Mouse (Mus musculus) lung, embryonic 16.5 days (tissue): ENCODE results near the gene Dohh. TPM values are rescaled to one million over a fixed set of nuclear protein-coding genes. Genes with fewer than 3 reads are reported as not detected.

Source experiments
- ATAC-seq: fragments of 200-750 bp; cut with Nextera tagmentation; 2 replicates; pipeline ENCODE4 v1.8.0; 2017; ENCODE audit warnings: low read depth, mild to moderate bottlenecking, moderate library complexity
- H3K27ac ChIP-seq: fragments of 300-500 bp; sonication (generic); 2 replicates; pipeline ENCODE4 v1.5.1; 2014; ENCODE audit warnings: mild to moderate bottlenecking, control low read depth, low read length
- H3K27me3 ChIP-seq: fragments of 300-500 bp; sonication (generic); 2 replicates; pipeline ENCODE4 v1.6.1; 2014; ENCODE audit warnings: low read depth, low read length, mixed read lengths; ENCODE audit not compliant: control insufficient read depth, insufficient read depth
- H3K36me3 ChIP-seq: fragments of 300-500 bp; sonication (generic); 2 replicates; pipeline ENCODE4 v1.6.1; 2014; ENCODE audit warnings: low read length; ENCODE audit not compliant: control insufficient read depth, insufficient read depth
- H3K4me1 ChIP-seq: fragments of 300-500 bp; sonication (generic); replicated peaks from 2 replicates; pipeline ENCODE4 v1.6.1; 2014; ENCODE audit warnings: low read length, mixed read lengths; ENCODE audit not compliant: control insufficient read depth, insufficient read depth
- H3K4me2 ChIP-seq: fragments of 300-500 bp; sonication (generic); 2 replicates; pipeline ENCODE4 v1.6.1; 2014; ENCODE audit warnings: low read depth, low read length, control low read depth
- H3K4me3 ChIP-seq: fragments of 300-500 bp; sonication (generic); 2 replicates; pipeline ENCODE4 v1.5.1; 2014; ENCODE audit warnings: mild to moderate bottlenecking, low read length, control low read depth
- H3K9ac ChIP-seq: fragments of 300-500 bp; sonication (generic); 2 replicates; pipeline ENCODE4 v1.6.1; 2014; ENCODE audit warnings: low read length, control low read depth
- H3K9me3 ChIP-seq: fragments of 300-500 bp; sonication (generic); 2 replicates; pipeline ENCODE4 v1.6.1; 2016; ENCODE audit warnings: low read length; ENCODE audit not compliant: control insufficient read depth
- WGBS: fragments of 180-500 bp; shearing (Covaris S2); extraction: QIAGEN DNeasy Blood & Tissue Kit; methylation state at CpG from one replicate; pipeline ENCODE4 v1.1.7; 2014; 5-methylcytosine and 5-hydroxymethylcytosine counted together
- polyA plus RNA-seq: library from polyadenylated mRNA; unstranded; fragments of >200 nt; fragmentation: Nextera tagmentation; extraction: Ambion mirVana; gene quantifications from 2 replicates; pipeline ENCODE4 v1.2.1, GENCODE M21; 2015

The Dohh gene
- polyA plus RNA-seq, 1 experiment from 2014 or later = 71.4 TPM

DNA sequence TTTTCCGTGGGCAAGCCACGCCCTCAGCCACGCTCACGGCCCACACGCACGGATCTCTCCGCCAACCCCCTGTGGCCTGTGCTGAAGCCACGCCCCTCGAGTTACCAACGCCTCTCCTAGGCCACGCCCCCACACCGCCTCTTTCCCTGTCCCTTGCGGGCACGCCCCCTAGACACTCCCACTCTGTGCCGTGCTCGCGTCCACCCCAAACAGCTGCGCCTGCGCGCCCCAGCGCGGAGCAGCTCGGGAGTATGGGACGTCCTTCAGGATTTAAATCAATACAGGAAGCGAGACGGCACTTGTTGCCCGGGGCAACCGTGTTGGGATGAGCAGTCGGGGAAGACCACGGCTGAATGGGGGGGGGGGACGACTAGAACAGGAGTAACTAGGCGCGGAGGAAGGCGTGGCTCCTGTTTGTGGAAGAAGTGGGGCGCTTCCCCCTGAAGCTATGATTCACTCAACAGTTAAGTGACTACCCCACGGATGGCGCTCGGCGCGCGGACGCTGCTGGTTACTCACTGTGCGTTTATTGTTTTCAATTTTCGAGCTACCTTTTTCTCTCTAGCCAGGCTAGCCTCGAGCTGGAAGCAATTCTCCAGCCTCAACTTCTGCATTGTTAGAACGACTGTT lies 5.6 kb upstream of the Dohh start:
- Histone ChIP-seq H3K9me3 (no peaks in the 10 kb centered on the region), H3K36me3 (peaks cover 12% of the 10 kb centered on the region), H3K4me1 (peaks cover 25% of the 10 kb centered on the region), H3K27me3 (no peaks in the 10 kb centered on the region), H3K4me3 (peak overlapping the region; percentile 87), H3K9ac (peak overlapping the region; percentile 66), H3K4me2 (peak overlapping the region; percentile 49), H3K27ac (peak overlapping the region; percentile 78)
- ATAC-seq = peak; percentile 97
- WGBS = under 1% methylated on average over 40 of the region's 46 CpGs

DNA sequence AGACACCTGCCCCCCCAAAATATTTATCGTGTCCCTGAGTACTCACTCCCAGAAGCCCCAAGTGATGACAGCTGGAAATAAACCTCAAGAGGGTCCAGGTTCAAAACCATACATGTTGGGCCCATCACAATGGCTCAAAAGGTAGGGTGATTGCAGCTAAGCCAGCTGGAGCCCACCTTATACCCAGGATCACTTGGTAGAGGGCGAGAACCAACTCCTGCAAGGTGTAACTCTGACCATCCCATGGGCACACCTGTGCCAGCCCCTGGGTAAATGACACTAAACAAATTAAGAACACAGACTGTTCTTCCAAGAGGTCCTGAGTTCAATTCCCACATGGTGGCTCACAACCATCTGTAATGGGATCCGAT lies 5.1 kb upstream of the Dohh start:
- peak overlapping the region; percentile 78 for H3K27ac ChIP-seq
- no peaks in the 10 kb centered on the region for H3K27me3 ChIP-seq
- no peak for ATAC-seq
- peaks cover 25% of the 10 kb centered on the region for H3K4me1 ChIP-seq
- WGBS = 60% methylated on average over 3 of the region's 3 CpGs
- no peaks in the 10 kb centered on the region for H3K9me3 ChIP-seq
- peak overlapping the region; percentile 66 for H3K9ac ChIP-seq
- H3K4me3 ChIP-seq = peak overlapping the region; percentile 51
- H3K36me3 ChIP-seq = peaks cover 9% of the 10 kb centered on the region
- H3K4me2 ChIP-seq = peak overlapping the region; percentile 49

DNA sequence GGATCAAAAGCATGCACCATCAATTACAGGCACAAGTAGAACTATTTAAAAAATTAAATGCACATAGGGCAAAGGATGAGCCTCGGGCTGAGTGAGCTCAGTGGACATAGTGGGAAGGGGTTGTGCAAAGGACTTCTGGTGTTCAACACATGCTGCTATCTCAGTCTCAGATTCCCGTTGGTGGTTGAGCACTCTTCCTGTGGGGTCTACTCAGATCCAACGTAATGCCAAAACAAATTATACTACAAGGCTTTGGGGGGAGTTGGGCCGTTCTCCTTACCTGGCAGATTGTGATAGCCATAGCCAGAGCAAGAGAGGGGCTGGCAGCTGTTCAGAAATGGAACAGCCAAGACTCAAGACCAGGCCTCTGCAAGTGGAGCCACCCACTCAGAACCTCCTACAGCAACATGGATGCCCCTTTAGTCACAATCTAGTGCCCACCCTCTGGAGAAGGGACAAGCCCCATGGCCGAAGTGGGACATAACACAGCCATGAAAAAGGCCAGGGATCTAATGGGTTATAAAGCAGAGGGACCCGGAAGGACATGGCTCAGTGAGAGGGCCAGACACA lies 4.3 kb upstream of the Dohh start:
- H3K4me1 ChIP-seq = peaks cover 26% of the 10 kb centered on the region
- no peak overlapping the region for H3K9ac ChIP-seq
- H3K4me2 ChIP-seq = no peak overlapping the region
- H3K9me3 ChIP-seq = no peaks in the 10 kb centered on the region
- no peak overlapping the region for H3K4me3 ChIP-seq
- WGBS = 83% methylated on average over 6 of the region's 6 CpGs
- no peak overlapping the region for H3K27ac ChIP-seq
- H3K36me3 ChIP-seq = peaks cover 6% of the 10 kb centered on the region; the same call in 1 of the 2 replicates
- no peaks in the 10 kb centered on the region for H3K27me3 ChIP-seq
- ATAC-seq = no peak

DNA sequence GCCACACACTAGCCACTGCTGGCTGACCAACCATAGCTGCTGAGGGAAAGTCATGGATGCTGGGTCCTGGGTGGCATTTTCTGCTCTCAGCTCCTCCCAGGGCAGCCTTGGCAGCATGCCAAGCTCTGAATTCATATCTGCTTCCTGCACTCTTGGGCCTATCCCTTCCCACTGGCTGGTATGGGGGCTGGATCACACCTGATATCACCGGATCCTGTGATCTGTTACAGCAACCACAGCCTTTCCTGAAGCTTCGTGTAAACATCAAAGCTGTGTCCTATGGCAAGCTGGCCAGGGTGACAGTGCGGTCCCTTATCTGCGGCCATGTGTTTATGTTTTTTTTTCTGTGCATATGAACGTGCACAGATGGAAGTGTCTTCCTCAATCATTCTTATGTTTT lies 2.2 kb upstream of the Dohh start:
- Histone ChIP-seq H3K9ac (peak overlapping the region; percentile 39), H3K27ac (peak overlapping the region; percentile 26)
- ATAC-seq = no peak

DNA sequence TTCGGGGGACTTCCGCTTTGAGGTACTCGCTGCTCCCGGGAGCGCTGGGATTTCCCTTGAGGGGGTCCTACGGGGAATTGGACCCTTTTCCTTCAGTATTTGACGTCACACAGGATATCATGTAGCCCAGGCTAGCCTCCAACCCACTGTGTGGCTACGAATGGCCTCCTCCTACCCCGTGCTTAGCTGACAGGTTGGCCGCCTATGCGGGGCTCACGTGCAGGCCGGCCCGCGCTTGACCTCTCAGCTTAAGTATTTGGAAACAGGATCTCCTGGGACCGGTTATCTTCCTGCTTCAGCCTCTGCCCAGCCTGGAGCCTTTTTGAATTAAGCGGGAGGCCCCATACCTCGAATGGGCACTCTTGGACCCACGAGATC lies 366 bp downstream of the Dohh start:
- peak overlapping the region; percentile 67 for H3K27ac ChIP-seq
- H3K36me3 ChIP-seq = peaks cover 26% of the 10 kb centered on the region
- H3K4me2 ChIP-seq = peak overlapping the region; percentile 81
- WGBS = under 1% methylated on average over 19 of the region's 19 CpGs
- no peaks in the 10 kb centered on the region for H3K27me3 ChIP-seq
- H3K4me1 ChIP-seq = peaks cover 20% of the 10 kb centered on the region
- peak overlapping the region; percentile 78 for H3K4me3 ChIP-seq
- peak overlapping the region; percentile 83 for H3K9ac ChIP-seq
- no peaks in the 10 kb centered on the region for H3K9me3 ChIP-seq
- peak; percentile 26; the same call in 1 of the 2 replicates for ATAC-seq

More for the DNA sequence above, 2.2 kb upstream of the Dohh start:
- H3K4me2 ChIP-seq = no peak overlapping the region
- H3K4me3 ChIP-seq = no peak overlapping the region
- WGBS = 33% methylated on average over 5 of the region's 5 CpGs
- no peaks in the 10 kb centered on the region for H3K9me3 ChIP-seq
- peaks cover 25% of the 10 kb centered on the region for H3K4me1 ChIP-seq
- no peaks in the 10 kb centered on the region for H3K27me3 ChIP-seq
- H3K36me3 ChIP-seq = peaks cover 10% of the 10 kb centered on the region

DNA sequence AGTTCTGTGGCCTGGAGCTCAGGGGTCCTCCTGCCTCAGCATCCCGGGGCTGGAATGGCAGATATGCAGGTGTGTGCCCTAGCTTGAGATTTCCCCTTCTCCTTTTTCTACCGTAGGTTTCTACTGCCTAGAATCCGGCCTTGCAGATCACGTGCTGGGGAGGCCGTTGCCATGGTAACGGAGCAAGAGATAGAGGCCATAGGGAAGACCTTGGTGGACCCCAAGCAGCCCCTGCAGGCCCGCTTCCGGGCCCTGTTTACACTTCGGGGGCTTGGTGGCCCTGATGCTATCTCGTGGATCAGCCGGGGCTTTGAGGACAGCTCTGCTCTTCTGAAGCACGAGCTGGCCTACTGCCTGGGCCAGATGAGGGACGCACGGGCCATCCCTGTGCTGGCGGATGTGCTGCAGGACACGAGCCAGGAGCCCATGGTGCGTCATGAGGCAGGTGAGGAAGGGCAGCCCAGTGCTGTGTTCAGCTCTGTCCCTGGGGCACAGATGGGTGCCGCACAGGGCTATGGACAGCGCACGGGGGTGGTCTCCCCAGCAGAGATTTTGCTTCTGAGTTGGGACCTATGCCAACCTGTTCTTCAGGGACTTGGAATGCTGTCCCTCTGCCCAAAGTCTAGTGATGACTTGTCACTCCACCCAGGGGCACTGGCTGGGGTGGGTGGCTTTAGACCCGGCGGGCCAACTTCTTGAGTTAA lies 1.5 kb downstream of the Dohh start:
- Histone ChIP-seq H3K4me1 (peaks cover 25% of the 10 kb centered on the region), H3K4me2 (peak overlapping the region; percentile 81; the same call in 1 of the 2 replicates), H3K9ac (no peak overlapping the region), H3K9me3 (no peaks in the 10 kb centered on the region), H3K27me3 (no peaks in the 10 kb centered on the region), H3K27ac (no peak overlapping the region), H3K4me3 (no peak overlapping the region), H3K36me3 (peaks cover 26% of the 10 kb centered on the region)
- ATAC-seq = no peak
- 62% methylated on average over 22 of the region's 22 CpGs for WGBS

DNA sequence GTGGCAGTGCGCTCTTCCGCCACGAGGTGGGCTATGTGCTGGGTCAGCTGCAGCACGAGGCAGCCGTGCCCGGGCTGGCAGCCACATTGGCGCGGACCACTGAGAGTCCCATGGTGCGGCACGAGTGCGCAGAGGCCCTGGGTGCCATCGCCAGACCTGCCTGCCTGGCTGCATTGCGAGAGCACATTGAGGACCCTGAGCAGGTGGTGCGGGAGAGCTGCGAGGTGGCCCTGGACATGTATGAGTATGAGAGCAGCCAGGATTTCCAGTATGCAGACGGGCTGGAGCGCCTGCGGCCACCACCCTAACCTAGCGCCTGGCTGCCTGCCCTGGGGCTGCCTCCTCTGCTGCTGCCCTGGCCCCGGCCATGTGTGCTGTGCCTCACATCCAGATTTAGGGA lies 3.5 kb downstream of the Dohh start:
- Histone ChIP-seq H3K9me3 (no peaks in the 10 kb centered on the region), H3K4me1 (peaks cover 22% of the 10 kb centered on the region), H3K27me3 (no peaks in the 10 kb centered on the region), H3K9ac (no peak overlapping the region), H3K4me2 (no peak overlapping the region), H3K27ac (no peak overlapping the region), H3K4me3 (no peak overlapping the region), H3K36me3 (peaks cover 26% of the 10 kb centered on the region)
- ATAC-seq = no peak
- 91% methylated on average over 20 of the region's 20 CpGs for WGBS

DNA sequence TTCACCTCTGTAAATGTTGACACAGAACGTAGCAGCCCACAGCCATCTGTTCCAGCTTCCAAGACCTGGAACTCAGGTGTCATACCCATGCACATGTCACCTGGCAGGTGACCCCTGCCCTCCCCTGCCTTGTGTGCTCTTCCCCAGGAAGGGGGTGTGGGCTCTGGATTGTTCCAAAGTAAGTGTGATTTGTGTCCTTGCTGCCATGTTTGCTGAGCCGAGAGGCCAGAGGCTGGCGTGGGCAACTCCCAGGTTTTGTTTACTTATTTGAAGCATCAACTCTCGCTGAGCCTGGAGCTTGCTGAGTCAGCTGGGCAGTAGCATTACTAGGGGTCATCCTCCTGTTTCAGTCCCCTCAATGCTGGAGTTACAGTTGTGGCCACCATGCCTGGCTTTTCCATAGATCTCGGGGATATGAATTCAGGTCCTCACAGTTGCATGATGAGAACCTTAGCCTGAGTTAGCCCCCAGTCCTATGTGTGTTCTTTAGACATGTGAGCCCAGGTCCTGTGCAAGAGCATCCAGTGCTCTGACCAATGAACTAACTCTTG lies 4.4 kb downstream of the Dohh start, which contains the start of gene Gm48552:
Gene Gm48552 (plus strand): TSS at position 501 of the 551 bp plus-strand sequence.
- no peak for ATAC-seq
- Histone ChIP-seq H3K4me3 (no peak within 1 kb of the TSS), H3K27me3 (no peaks in the 10 kb centered on the region), H3K36me3 (peaks cover 26% of the 10 kb centered on the region), H3K9ac (0 out of 2 replicates have a peak within 1 kb of the TSS, but pooled peaks have one; percentile 26), H3K4me2 (no peak within 1 kb of the TSS), H3K9me3 (no peaks in the 10 kb centered on the region), H3K4me1 (peaks cover 29% of the 10 kb centered on the region), H3K27ac (peak within 1 kb of the TSS; percentile 28; the same call in 1 of the 2 replicates)
- 43% methylated on average over 5 of the region's 5 CpGs for WGBS

DNA sequence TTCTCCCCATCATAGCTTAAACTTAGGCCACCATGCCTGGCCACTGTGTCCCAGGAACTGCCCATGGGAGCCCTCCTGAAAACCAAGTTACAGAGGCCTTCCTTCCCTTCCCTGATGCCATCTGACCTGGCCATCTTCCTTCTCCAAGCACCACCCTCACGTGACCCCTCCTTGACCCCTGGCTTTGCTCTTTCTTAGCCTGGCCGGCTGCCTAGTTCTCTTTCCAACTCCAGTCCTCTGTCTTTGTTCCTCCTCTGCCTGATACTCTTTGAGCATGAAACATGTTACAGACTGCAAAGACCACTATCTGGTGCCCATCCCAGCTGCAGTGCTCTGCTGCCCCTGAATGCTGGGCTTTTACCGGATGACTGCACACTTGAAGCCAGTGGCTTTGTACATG lies 5.1 kb downstream of the Dohh start:
- WGBS = 45% methylated on average over 3 of the region's 3 CpGs
- Histone ChIP-seq H3K27ac (peak overlapping the region; percentile 28; the same call in 1 of the 2 replicates), H3K9me3 (no peaks in the 10 kb centered on the region), H3K4me1 (peaks cover 33% of the 10 kb centered on the region), H3K36me3 (peaks cover 26% of the 10 kb centered on the region), H3K4me3 (no peak overlapping the region), H3K4me2 (no peak overlapping the region), H3K27me3 (no peaks in the 10 kb centered on the region), H3K9ac (0 out of 2 replicates have a peak overlapping the region, but pooled peaks have one; percentile 26)
- ATAC-seq = no peak
